ENCODE assay signal across 30 mouse cellular contexts in the genomic region with DNA sequence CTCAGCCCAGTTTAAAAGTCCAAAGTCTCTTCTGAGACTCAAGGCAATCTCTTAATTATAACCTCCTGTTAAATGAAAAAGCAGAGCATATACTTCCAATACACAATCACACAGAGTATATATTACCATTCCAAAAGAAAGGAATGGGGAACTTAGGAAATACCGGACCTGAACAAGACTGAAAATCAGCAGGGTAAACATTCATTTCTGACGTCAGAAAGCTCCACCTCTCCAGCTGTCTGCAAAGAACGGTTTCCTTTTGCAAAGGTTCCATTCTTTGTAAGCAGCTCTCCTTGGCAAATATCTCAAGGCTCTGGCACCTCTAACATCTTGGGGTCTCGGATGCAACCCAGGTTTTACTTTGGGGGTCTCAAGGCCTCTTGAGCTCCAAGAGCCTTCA. TPM values are rescaled to one million over a fixed set of nuclear protein-coding genes. Genes with fewer than 3 reads are reported as not detected.
A peak's percentile ranks its signal among the peaks of the same experiment; 100 is the strongest.
DNase-seq lines count a peak whose midpoint lies in the region; ATAC-seq and TF ChIP-seq lines count a peak whose summit lies in the region.
"Had no signal": no experiment of that assay in that cellular context is flagged by ENCODE, and none has a peak within 500 bp of the region (broad histone marks: within the 10 kb centered on the region; RNA-seq: fewer than 3 reads in every experiment).

No protein-coding gene starts in this region.

- no peak for DNase-seq in gastrocnemius, adult 2 months
- no peak for DNase-seq in gastrocnemius, postnatal 10 days
- DNase-seq in liver, embryonic 14.5 days (ENCODE audit: low read depth in 3 of 3, low spot score in 3 of 3), result no peak
- peak; percentile 11 for DNase-seq in lung, postnatal 10 days
- DNase-seq in lung, postnatal 25 days (ENCODE audit: low spot score), result no peak
- DNase-seq in liver, postnatal 0 days, result no peak
- DNase-seq: adrenal gland, postnatal 36 days; cerebellum, adult 9-11 months; gastrocnemius, postnatal 25 days; heart, postnatal 36 days; kidney, postnatal 4 days; layer of hippocampus, adult 9-11 months; thymus, postnatal 4 days had no signal

- H3K9me3 ChIP-seq in liver, embryonic 14.5 days (ENCODE audit: control insufficient read depth, low read length), result no peaks in the 10 kb centered on the region
- H3K9me3 ChIP-seq in liver, embryonic 12.5 days (replicated peaks), result no peaks in the 10 kb centered on the region
- H3K9me3 ChIP-seq in liver, postnatal 0 days (ENCODE audit: low read length), result no peaks in the 10 kb centered on the region
- H3K9me3 ChIP-seq: forebrain, embryonic 10.5 days; G1E; heart, embryonic 15.5 days; hindbrain, embryonic 13.5 days; kidney, embryonic 15.5 days; limb, embryonic 13.5 days; midbrain, embryonic 12.5 days; stomach, embryonic 15.5 days had no signal

- no peak overlapping the region for H3K4me3 ChIP-seq in gastrocnemius, adult 2 months
- H3K4me3 ChIP-seq in liver, embryonic 14.5 days (ENCODE audit: insufficient read depth in 1 of 2, low read depth in 2 of 2, low read length in 2 of 2), result no peak overlapping the region
- no peak overlapping the region for H3K4me3 ChIP-seq in liver, embryonic 12.5 days
- peak overlapping the region; percentile 34 for H3K4me3 ChIP-seq in liver, postnatal 0 days (ENCODE audit: low read depth, low read length)
- H3K4me3 ChIP-seq: forebrain, embryonic 10.5 days; heart, embryonic 15.5 days; hindbrain, embryonic 13.5 days; kidney, embryonic 15.5 days; limb, embryonic 13.5 days; midbrain, embryonic 12.5 days; stomach, embryonic 15.5 days had no signal

- WGBS in liver, embryonic 14.5 days (ENCODE audit: insufficient replicate concordance), result 28% methylated on average over 4 of the region's 4 CpGs
- 41% methylated on average over 4 of the region's 4 CpGs for WGBS in liver, embryonic 12.5 days (ENCODE audit: insufficient replicate concordance)
- 32% methylated on average over 4 of the region's 4 CpGs for WGBS in liver, postnatal 0 days (ENCODE audit: insufficient replicate concordance)

- H3K9ac ChIP-seq in liver, embryonic 14.5 days (replicated peaks), result no peak overlapping the region
- H3K9ac ChIP-seq in liver, embryonic 12.5 days, result no peak overlapping the region
- no peak overlapping the region for H3K9ac ChIP-seq in liver, postnatal 0 days (replicated peaks)
- H3K9ac ChIP-seq: heart, embryonic 15.5 days; hindbrain, embryonic 13.5 days; kidney, embryonic 15.5 days; limb, embryonic 13.5 days; midbrain, embryonic 12.5 days; stomach, embryonic 15.5 days had no signal

- TF ChIP-seq CTCF in gastrocnemius, adult 2 months (IDR thresholded peaks at IDR 0.05), result no peak
- TF ChIP-seq CTCF in liver, embryonic 14.5 days (IDR thresholded peaks at IDR 0.05; ENCODE audit: low read depth), result no peak
- TF ChIP-seq CTCF in liver, postnatal 0 days (IDR thresholded peaks at IDR 0.05; ENCODE audit: low read depth), result no peak

- H3K27me3 ChIP-seq in liver, embryonic 14.5 days (ENCODE audit: control insufficient read depth, insufficient read depth, low read length), result no peaks in the 10 kb centered on the region
- H3K27me3 ChIP-seq in liver, embryonic 12.5 days (replicated peaks), result no peaks in the 10 kb centered on the region
- H3K27me3 ChIP-seq in liver, postnatal 0 days (ENCODE audit: insufficient read depth, low read length), result no peaks in the 10 kb centered on the region
- H3K27me3 ChIP-seq: heart, embryonic 15.5 days; hindbrain, embryonic 13.5 days; kidney, embryonic 15.5 days; limb, embryonic 13.5 days; midbrain, embryonic 12.5 days; Patski; stomach, embryonic 15.5 days had no signal

- no peak for TF ChIP-seq EP300 in liver, embryonic 14.5 days (IDR thresholded peaks at IDR 0.05; ENCODE audit: low read depth)
- TF ChIP-seq EP300 in liver, postnatal 0 days (IDR thresholded peaks at IDR 0.05; ENCODE audit: low read depth), result no peak

- peak overlapping the region; percentile 79; the same call in 1 of the 2 replicates for H3K27ac ChIP-seq in gastrocnemius, adult 2 months
- H3K27ac ChIP-seq in liver, embryonic 14.5 days, result no peak overlapping the region
- no peak overlapping the region for H3K27ac ChIP-seq in liver, embryonic 12.5 days
- no peak overlapping the region for H3K27ac ChIP-seq in liver, postnatal 0 days (ENCODE audit: low read depth)
- H3K27ac ChIP-seq: forebrain, embryonic 10.5 days; heart, embryonic 15.5 days; hindbrain, embryonic 13.5 days; kidney, embryonic 15.5 days; limb, embryonic 13.5 days; midbrain, embryonic 12.5 days; stomach, embryonic 15.5 days had no signal

- H3K4me1 ChIP-seq in liver, embryonic 14.5 days (replicated peaks; ENCODE audit: control insufficient read depth in 2 of 2, insufficient read depth in 2 of 2, low read length in 1 of 2), result no peaks in the 10 kb centered on the region
- H3K4me1 ChIP-seq in liver, embryonic 12.5 days, result no peaks in the 10 kb centered on the region
- H3K4me1 ChIP-seq in liver, postnatal 0 days (ENCODE audit: insufficient read depth), result peaks cover 2% of the 10 kb centered on the region; the same call in 1 of the 2 replicates
- H3K4me1 ChIP-seq: kidney, embryonic 15.5 days; midbrain, embryonic 12.5 days had no signal

- no peak for ATAC-seq in liver, embryonic 14.5 days (ENCODE audit: insufficient read depth)
- no peak for ATAC-seq in liver, embryonic 12.5 days
- ATAC-seq in liver, postnatal 0 days, result no peak
- ATAC-seq in megakaryocyte progenitor cell, adult 5-6 weeks (replicated peaks; ENCODE audit: poor library complexity), result no peak
- ATAC-seq: forebrain, embryonic 16.5 days; inflammation-experienced regulatory T-cells, adult 6 months; Patski had no signal

- peak overlapping the region; percentile 26; the same call in 1 of the 2 replicates for H3K4me2 ChIP-seq in liver, embryonic 14.5 days (ENCODE audit: low read depth)
- H3K4me2 ChIP-seq in liver, embryonic 12.5 days, result no peak overlapping the region
- H3K4me2 ChIP-seq in liver, postnatal 0 days (ENCODE audit: low read depth, low read length), result peak overlapping the region; percentile 50
- H3K4me2 ChIP-seq: heart, embryonic 15.5 days; hindbrain, embryonic 13.5 days; kidney, embryonic 15.5 days; limb, embryonic 13.5 days; midbrain, embryonic 12.5 days; stomach, embryonic 15.5 days had no signal

- intact Hi-C loops in gastrocnemius, adult 2 months (cut with DNase I), result no loop called here

- no peaks in the 10 kb centered on the region for H3K36me3 ChIP-seq in liver, embryonic 14.5 days (replicated peaks; ENCODE audit: control insufficient read depth, insufficient read depth, low read depth)
- no peaks in the 10 kb centered on the region for H3K36me3 ChIP-seq in liver, embryonic 12.5 days
- no peaks in the 10 kb centered on the region for H3K36me3 ChIP-seq in liver, postnatal 0 days (replicated peaks; ENCODE audit: insufficient read depth, low read length)
- H3K36me3 ChIP-seq: forebrain, embryonic 10.5 days; G1E; heart, embryonic 15.5 days; hindbrain, embryonic 13.5 days; kidney, embryonic 15.5 days; limb, embryonic 13.5 days; midbrain, embryonic 12.5 days; stomach, embryonic 15.5 days had no signal

RNA-seq across cellular contexts. Expression of gene Dapp1, which starts 31.0 kb away (rescaled TPM):
- total RNA-seq in gastrocnemius, adult 2 months (2021), result 1 to 10 TPM in 1 of 2 experiments, under 1 TPM in 1; 0.84 to 2.0 TPM
- total RNA-seq in gastrocnemius, postnatal 10 days (2021), result 1 to 10 TPM in 1 of 2 experiments, under 1 TPM in 1; 0.89 to 2.0 TPM
- polyA plus RNA-seq in liver, embryonic 14.5 days (2012; rRNA removed), result 5.1 and 8.8 TPM in 2 replicates
- polyA plus RNA-seq in liver, embryonic 14.5 days (2014; fragmentation: Nextera tagmentation; extraction: Ambion mirVana), result 10.6 and 11.5 TPM in 2 replicates
- polyA plus RNA-seq in liver, embryonic 12.5 days (2016; fragmentation: Nextera tagmentation; extraction: Ambion mirVana), result 22.0 and 22.7 TPM in 2 replicates
- 9.6 and 10.3 TPM in 2 replicates for polyA plus RNA-seq in liver, postnatal 0 days (2015; fragmentation: Nextera tagmentation; extraction: Ambion mirVana)
- total RNA-seq in megakaryocyte progenitor cell, adult 5-6 weeks (2015), result 79.2 and 99.7 TPM in 2 replicates
- 129 and 154 TPM in 2 replicates for total RNA-seq in megakaryocyte progenitor cell, adult 5-6 weeks (2017)

RNA-seq across cellular contexts. Expression of gene 1110002E22Rik, which starts 52.5 kb away (rescaled TPM):
- total RNA-seq in gastrocnemius, adult 2 months (2021), result 100 to 1,000 TPM; 120 to 128 TPM
- 100 to 1,000 TPM; 191 to 209 TPM for total RNA-seq in gastrocnemius, postnatal 10 days (2021)
- 0.01 TPM in 2 replicates for polyA plus RNA-seq in liver, embryonic 14.5 days (2012; rRNA removed)
- polyA plus RNA-seq in liver, embryonic 14.5 days (2014; fragmentation: Nextera tagmentation; extraction: Ambion mirVana), result not detected in 2 replicates
- polyA plus RNA-seq in liver, embryonic 12.5 days (2016; fragmentation: Nextera tagmentation; extraction: Ambion mirVana), result 0.04 TPM in 2 replicates
- polyA plus RNA-seq in liver, postnatal 0 days (2015; fragmentation: Nextera tagmentation; extraction: Ambion mirVana), result 0.01 and 0.06 TPM in 2 replicates
- total RNA-seq in megakaryocyte progenitor cell, adult 5-6 weeks (2015), result not detected in 2 replicates
- not detected in 2 replicates for total RNA-seq in megakaryocyte progenitor cell, adult 5-6 weeks (2017)
- total RNA-seq: common myeloid progenitor, adult 5-6 weeks; monocyte, adult 5-6 weeks had no signal
- polyA plus RNA-seq: inflammation-experienced regulatory T-cells, adult 6 months had no signal

RNA-seq across cellular contexts. Expression of gene Gm5105, which starts 54.8 kb away (rescaled TPM):
- total RNA-seq in gastrocnemius, adult 2 months (2021), result 1 to 10 TPM; 1.3 to 1.8 TPM
- total RNA-seq in gastrocnemius, postnatal 10 days (2021), result 1 to 10 TPM; 2.0 to 2.5 TPM
- polyA plus RNA-seq in liver, embryonic 14.5 days (2012; rRNA removed), result 0.02 TPM in 1 of 2 replicates, not detected in the other
- polyA plus RNA-seq in liver, embryonic 14.5 days (2014; fragmentation: Nextera tagmentation; extraction: Ambion mirVana), result not detected in 2 replicates
- polyA plus RNA-seq in liver, embryonic 12.5 days (2016; fragmentation: Nextera tagmentation; extraction: Ambion mirVana), result 0.10 TPM in 1 of 2 replicates, not detected in the other
- polyA plus RNA-seq in liver, postnatal 0 days (2015; fragmentation: Nextera tagmentation; extraction: Ambion mirVana), result not detected in 2 replicates
- total RNA-seq in megakaryocyte progenitor cell, adult 5-6 weeks (2015), result not detected in 2 replicates
- total RNA-seq in megakaryocyte progenitor cell, adult 5-6 weeks (2017), result not detected in 2 replicates
- total RNA-seq: adrenal gland, adult 18-20 months; adrenal gland, postnatal 36 days; common myeloid progenitor, adult 5-6 weeks; neutrophil, adult 5-6 weeks had no signal
- polyA plus RNA-seq: forebrain, embryonic 10.5 days; G1E; inflammation-experienced regulatory T-cells, adult 6 months; kidney, embryonic 15.5 days; midbrain, embryonic 12.5 days; stomach, embryonic 15.5 days had no signal

Comparison
In these comparisons a context has a peak if more than half of its experiments do, and no peak if none do; other contexts are left out.
1. RNA of gene Dapp1, which starts 31.0 kb away (total RNA-seq): 79.2 to 154 TPM in megakaryocyte progenitor cell, adult 5-6 weeks; 0.89 to 2.0 TPM in gastrocnemius, postnatal 10 days and 0.84 to 2.0 TPM in gastrocnemius, adult 2 months; every median in the first group is over 10 times any median in the second.
2. RNA of gene 1110002E22Rik, which starts 52.5 kb away (total RNA-seq): 191 to 209 TPM in gastrocnemius, postnatal 10 days and 120 to 128 TPM in gastrocnemius, adult 2 months; not detected in megakaryocyte progenitor cell, adult 5-6 weeks; every median in the first group is over 100 times any median in the second.